Mouse (Mus musculus): ENCODE measurements at regions not wholly inside any gene's neighbourhood (a gene's known extent, or its start where the extent isn't known, plus 50 kb on each side); places are given as distances from the start of the nearest gene placed in this dataset.
"Not testable (repeated sequence)": the region's sequence is repeated elsewhere in the genome, so short reads cannot be mapped to it uniquely, and the experiment has no call there.

- no peak for DNase-seq
These were observed 345.0 kb upstream of the Irak1bp1 start for GRCm38 (mm10) chr9:82484341-82484740.

- DNase-seq: no peak
These were observed 335.9 kb upstream of the Irak1bp1 start for GRCm38 (mm10) chr9:82493440-82493839.

- no peak for DNase-seq
These were observed 319.3 kb upstream of the Irak1bp1 start for GRCm38 (mm10) chr9:82510014-82510413.

- DNase-seq: no peak
These were observed 310.3 kb upstream of the Irak1bp1 start for GRCm38 (mm10) chr9:82518993-82519392.

GRCm38 (mm10) chr9:82527867-82528385 is 301.4 kb upstream of the Irak1bp1 start:
- no peak for DNase-seq

- no peak for DNase-seq
These were observed 276.6 kb upstream of the Irak1bp1 start for GRCm38 (mm10) chr9:82552726-82553125.

GRCm38 (mm10) chr9:82553213-82553612 is 276.1 kb upstream of the Irak1bp1 start:
- no peak for DNase-seq

GRCm38 (mm10) chr9:82562551-82563465 is 266.5 kb upstream of the Irak1bp1 start:
- DNase-seq: no peak

GRCm38 (mm10) chr9:82581373-82582018 is 247.8 kb upstream of the Irak1bp1 start:
- DNase-seq: no peak

- no peak for DNase-seq
These were observed 220.2 kb upstream of the Irak1bp1 start for GRCm38 (mm10) chr9:82609111-82609510.

- DNase-seq: no peak
These were observed 219.4 kb upstream of the Irak1bp1 start for GRCm38 (mm10) chr9:82609946-82610345.

- no peak for DNase-seq
These were observed 216.8 kb upstream of the Irak1bp1 start for GRCm38 (mm10) chr9:82612526-82612925.

- peak; percentile 3 for DNase-seq
These were observed 196.9 kb upstream of the Irak1bp1 start for GRCm38 (mm10) chr9:82632411-82632810.

- no peak for DNase-seq
These were observed 189.1 kb upstream of the Irak1bp1 start for GRCm38 (mm10) chr9:82640277-82640676.

GRCm38 (mm10) chr9:82643900-82644299 is 185.4 kb upstream of the Irak1bp1 start:
- no peak for DNase-seq

- not testable (repeated sequence) for DNase-seq
These were observed 173.8 kb upstream of the Irak1bp1 start for GRCm38 (mm10) chr9:82655511-82655910.

- DNase-seq: no peak
These were observed 147.1 kb upstream of the Irak1bp1 start for GRCm38 (mm10) chr9:82682196-82682595.

- no peak for DNase-seq
These were observed 119.8 kb upstream of the Irak1bp1 start for GRCm38 (mm10) chr9:82709411-82709983.

- DNase-seq: no peak
These were observed 119.2 kb upstream of the Irak1bp1 start for GRCm38 (mm10) chr9:82709991-82710593.

GRCm38 (mm10) chr9:82710945-82711516 is 118.3 kb upstream of the Irak1bp1 start:
- DNase-seq: no peak

GRCm38 (mm10) chr9:82712769-82713733 is 116.3 kb upstream of the Irak1bp1 start:
- DNase-seq: no peak
